Mouse (Mus musculus) liver, embryonic 16.5 days (tissue): ENCODE results near the gene Olfr1014. TPM values are rescaled to one million over a fixed set of nuclear protein-coding genes. Genes with fewer than 3 reads are reported as not detected.

Experiments
- ATAC-seq: fragments of 200-750 bp; cut with Nextera tagmentation; 2 replicates; pipeline ENCODE4 v1.8.0; 2017; ENCODE audit warnings: low read depth, mild to moderate bottlenecking, moderate number of reproducible peaks, moderate library complexity
- H3K27ac ChIP-seq: fragments of 300-500 bp; sonication (generic); 2 replicates; pipeline ENCODE4 v1.5.1; 2014; ENCODE audit warnings: mild to moderate bottlenecking, low read length
- H3K27me3 ChIP-seq: fragments of 300-500 bp; sonication (generic); 2 replicates; pipeline ENCODE4 v1.6.1; 2014; ENCODE audit warnings: low read depth, low read length, mixed read lengths; ENCODE audit not compliant: control insufficient read depth, insufficient read depth
- H3K36me3 ChIP-seq: fragments of 300-500 bp; sonication (generic); 2 replicates; pipeline ENCODE4 v1.6.1; 2014; ENCODE audit warnings: mild to moderate bottlenecking; ENCODE audit not compliant: control insufficient read depth, insufficient read depth
- H3K4me1 ChIP-seq: fragments of 300-500 bp; sonication (generic); 2 replicates; pipeline ENCODE4 v1.6.1; 2014; ENCODE audit warnings: low read depth, low read length, mixed read lengths; ENCODE audit not compliant: control insufficient read depth
- H3K4me2 ChIP-seq: fragments of 300-500 bp; sonication (generic); 2 replicates; pipeline ENCODE4 v1.6.1; 2014; ENCODE audit warnings: low read depth, low read length, mixed read lengths
- H3K4me3 ChIP-seq: fragments of 300-500 bp; sonication (generic); 2 replicates; pipeline ENCODE4 v1.5.1; 2014; ENCODE audit warnings: low read depth, mild to moderate bottlenecking, low read length
- H3K9ac ChIP-seq: fragments of 300-500 bp; sonication (generic); 2 replicates; pipeline ENCODE4 v1.6.1; 2014; ENCODE audit warnings: low read depth, low read length
- H3K9me3 ChIP-seq: fragments of 300-500 bp; sonication (generic); replicated peaks from 2 replicates; pipeline ENCODE4 v1.6.1; 2016; ENCODE audit warnings: low read length; ENCODE audit not compliant: control insufficient read depth
- WGBS: fragments of 180-500 bp; shearing (Covaris S2); extraction: QIAGEN DNeasy Blood & Tissue Kit; methylation state at CpG from one replicate; pipeline ENCODE4 v1.1.7; 2014; ENCODE audit not compliant: insufficient replicate concordance; 5-methylcytosine and 5-hydroxymethylcytosine counted together
- polyA plus RNA-seq: library from polyadenylated mRNA; unstranded; fragments of >200 nt; fragmentation: Nextera tagmentation; extraction: Ambion mirVana; gene quantifications from 2 replicates; pipeline ENCODE4 v1.2.1, GENCODE M21; 2015

Gene Olfr1014
- not detected in 2 replicates for polyA plus RNA-seq

DNA sequence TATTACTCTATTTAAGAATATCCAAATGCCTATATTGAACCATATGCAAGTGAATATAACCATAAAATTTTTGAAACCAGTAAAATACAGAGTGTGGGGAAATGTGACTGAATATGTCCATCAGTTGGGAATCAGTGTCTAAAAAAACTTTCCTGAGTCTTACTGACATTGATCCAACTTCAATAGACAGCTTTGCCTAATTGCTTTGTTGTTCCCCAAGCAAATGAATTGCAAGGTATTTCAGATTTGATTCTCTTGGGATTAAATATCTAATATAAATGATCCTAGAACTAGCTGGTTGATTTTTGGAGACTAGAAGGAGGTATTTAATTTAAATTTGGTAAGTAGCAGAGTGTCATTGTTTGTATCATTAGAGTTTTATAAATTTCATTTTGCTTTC, at the start of gene Olfr1014:
TSS of gene Olfr1014 (plus strand) at position 301 of the 400 bp plus-strand sequence.
- Histone ChIP-seq H3K36me3 (no peaks in the 10 kb centered on the region), H3K27ac (no peak within 1 kb of the TSS)
- no peak for ATAC-seq

GRCm38 (mm10) chr2:85725793-85726192, 46.7 kb upstream of the Olfr1014 start:
- H3K4me3 ChIP-seq: no peak overlapping the region
- H3K27ac ChIP-seq: no peak overlapping the region
- no peak overlapping the region for H3K9ac ChIP-seq
- no peak for ATAC-seq
- H3K4me1 ChIP-seq: no peaks in the 10 kb centered on the region
- no peaks in the 10 kb centered on the region for H3K27me3 ChIP-seq
- no peaks in the 10 kb centered on the region for H3K36me3 ChIP-seq
- H3K4me2 ChIP-seq: no peak overlapping the region
- H3K9me3 ChIP-seq: no peaks in the 10 kb centered on the region
- 9% methylated on average over 3 of the region's 3 CpGs for WGBS

More for the DNA sequence above, at the start of gene Olfr1014:
- Histone ChIP-seq H3K4me3 (no peak within 1 kb of the TSS), H3K4me1 (no peaks in the 10 kb centered on the region), H3K4me2 (no peak within 1 kb of the TSS), H3K9me3 (no peaks in the 10 kb centered on the region), H3K27me3 (no peaks in the 10 kb centered on the region), H3K9ac (no peak within 1 kb of the TSS)

GRCm38 (mm10) chr2:85753822-85754221, 18.7 kb upstream of the Olfr1014 start:
- no peak overlapping the region for H3K9ac ChIP-seq
- H3K9me3 ChIP-seq: no peaks in the 10 kb centered on the region
- H3K27me3 ChIP-seq: no peaks in the 10 kb centered on the region
- no peaks in the 10 kb centered on the region for H3K4me1 ChIP-seq
- 56% methylated on average over 4 of the region's 4 CpGs for WGBS
- no peak for ATAC-seq
- H3K36me3 ChIP-seq: no peaks in the 10 kb centered on the region
- no peak overlapping the region for H3K27ac ChIP-seq
- H3K4me2 ChIP-seq: no peak overlapping the region
- no peak overlapping the region for H3K4me3 ChIP-seq

- no peak for ATAC-seq
- no peak within 1 kb of the TSS for H3K4me2 ChIP-seq
- no peaks in the 10 kb centered on the region for H3K4me1 ChIP-seq
- no peak within 1 kb of the TSS for H3K9ac ChIP-seq
- no peaks in the 10 kb centered on the region for H3K36me3 ChIP-seq
- H3K4me3 ChIP-seq: no peak within 1 kb of the TSS
- no peaks in the 10 kb centered on the region for H3K27me3 ChIP-seq
- 36% methylated on average over 1 of the region's 1 CpGs for WGBS
- H3K27ac ChIP-seq: no peak within 1 kb of the TSS
- no peaks in the 10 kb centered on the region for H3K9me3 ChIP-seq
Observed at GRCm38 (mm10) chr2:85762666-85763065, 9.8 kb upstream of the Olfr1014 start, which contains the start of gene Olfr1012. Olfr1012 (minus strand) TSS chr2:85762766.

GRCm38 (mm10) chr2:85766798-85767197, 5.7 kb upstream of the Olfr1014 start, which contains the start of gene Olfr1013:
Olfr1013 (plus strand) TSS chr2:85767098.
- Histone ChIP-seq H3K4me3 (no peak within 1 kb of the TSS), H3K27ac (no peak within 1 kb of the TSS), H3K9me3 (no peaks in the 10 kb centered on the region), H3K36me3 (no peaks in the 10 kb centered on the region), H3K27me3 (no peaks in the 10 kb centered on the region), H3K9ac (no peak within 1 kb of the TSS), H3K4me1 (no peaks in the 10 kb centered on the region), H3K4me2 (no peak within 1 kb of the TSS)
- no peak for ATAC-seq

- Histone ChIP-seq H3K9me3 (no peaks in the 10 kb centered on the region), H3K36me3 (no peaks in the 10 kb centered on the region), H3K4me1 (no peaks in the 10 kb centered on the region), H3K4me3 (no peak within 1 kb of the TSS), H3K4me2 (no peak within 1 kb of the TSS), H3K27me3 (no peaks in the 10 kb centered on the region), H3K9ac (no peak within 1 kb of the TSS), H3K27ac (no peak within 1 kb of the TSS)
- ATAC-seq: no peak
Observed at GRCm38 (mm10) chr2:85781717-85782116, 9.2 kb downstream of the Olfr1014 start, which contains the start of gene Olfr1015. Olfr1015 (plus strand) TSS chr2:85782017.

DNA sequence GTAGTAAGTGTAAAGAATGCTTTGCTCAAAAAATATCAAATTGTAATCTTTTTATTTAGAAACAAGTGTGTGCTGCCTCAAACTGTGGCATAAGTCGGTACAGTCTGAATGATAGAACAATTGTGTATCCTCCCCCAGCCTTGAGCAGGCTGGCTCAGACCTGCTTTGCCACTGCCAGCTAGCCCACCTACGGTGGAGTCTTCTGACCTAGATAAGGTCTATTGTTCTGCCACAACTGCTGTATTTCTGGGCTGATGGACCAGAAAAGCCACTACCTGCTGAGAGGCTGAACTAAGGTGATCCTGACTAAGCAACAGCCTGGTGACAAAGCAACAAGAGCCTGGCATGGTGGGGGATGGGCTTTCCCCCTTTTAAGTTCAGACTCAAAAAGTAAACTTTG, 19.8 kb downstream of the Olfr1014 start:
- Histone ChIP-seq H3K4me1 (no peaks in the 10 kb centered on the region), H3K4me3 (no peak overlapping the region), H3K9ac (no peak overlapping the region), H3K4me2 (no peak overlapping the region), H3K27ac (no peak overlapping the region), H3K36me3 (no peaks in the 10 kb centered on the region), H3K27me3 (no peaks in the 10 kb centered on the region), H3K9me3 (no peaks in the 10 kb centered on the region)
- ATAC-seq: no peak
- WGBS: 52% methylated on average over 2 of the region's 2 CpGs

DNA sequence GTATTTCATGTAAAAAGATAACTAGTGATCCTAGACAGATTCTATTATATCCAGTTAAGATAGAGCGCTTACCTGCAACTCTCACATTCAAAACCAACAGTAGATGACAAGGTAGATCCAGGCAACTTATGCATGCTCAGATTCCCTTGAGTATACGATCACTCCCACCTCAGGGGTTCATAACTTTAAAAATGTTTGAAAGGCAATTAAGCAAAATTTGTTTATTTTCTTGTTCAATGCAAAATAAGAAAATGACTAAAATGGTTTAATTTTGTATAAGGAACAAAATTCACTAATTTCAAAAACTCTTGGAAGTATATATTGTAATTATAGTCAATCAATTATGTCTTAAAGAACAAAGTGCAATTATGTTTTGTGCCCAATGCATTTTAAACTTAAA, 29.9 kb downstream of the Olfr1014 start, which contains the start of gene Olfr1016:
TSS of gene Olfr1016 (minus strand) at position 101 of the 400 bp plus-strand sequence.
- Histone ChIP-seq H3K4me1 (no peaks in the 10 kb centered on the region), H3K27ac (no peak within 1 kb of the TSS), H3K4me3 (no peak within 1 kb of the TSS), H3K27me3 (no peaks in the 10 kb centered on the region), H3K36me3 (no peaks in the 10 kb centered on the region), H3K4me2 (no peak within 1 kb of the TSS), H3K9me3 (no peaks in the 10 kb centered on the region), H3K9ac (no peak within 1 kb of the TSS)
- WGBS: 59% methylated on average over 2 of the region's 2 CpGs
- no peak for ATAC-seq

- Histone ChIP-seq H3K36me3 (no peaks in the 10 kb centered on the region), H3K27ac (no peak overlapping the region), H3K4me2 (no peak overlapping the region), H3K4me1 (no peaks in the 10 kb centered on the region), H3K9me3 (no peaks in the 10 kb centered on the region), H3K4me3 (no peak overlapping the region), H3K27me3 (no peaks in the 10 kb centered on the region), H3K9ac (no peak overlapping the region)
- no peak for ATAC-seq
- 63% methylated on average over 4 of the region's 4 CpGs for WGBS
Observed at GRCm38 (mm10) chr2:85804501-85804900, 32.0 kb downstream of the Olfr1014 start.
